Mouse (Mus musculus): Measurements from ENCODE around the gene Ssbp3. TPM values are rescaled to one million over a fixed set of nuclear protein-coding genes. Genes with fewer than 3 reads are reported as not detected.

Ssbp3 gene
- polyA plus RNA-seq, 1 experiment = 43.2 TPM

DNA sequence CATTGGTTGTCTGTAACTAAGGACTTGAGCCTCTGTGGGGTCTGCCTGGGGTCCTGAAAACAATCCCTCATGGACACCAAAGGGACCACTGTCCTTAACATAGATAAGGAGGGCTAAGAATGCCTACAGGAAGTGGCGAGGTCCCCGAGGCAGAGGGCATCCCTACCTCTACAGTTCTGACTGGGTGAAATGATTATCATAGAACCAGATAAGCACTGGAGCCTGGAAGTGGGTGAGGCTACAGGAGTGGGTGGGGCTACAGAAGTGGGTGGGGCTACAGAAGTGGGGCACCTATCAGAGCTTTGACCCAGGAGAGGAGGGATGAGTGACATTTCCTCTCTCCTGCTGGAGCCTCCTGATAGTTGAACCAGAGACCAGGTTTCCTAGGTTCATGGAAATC, 39.9 kb upstream of the Ssbp3 start:
- Histone ChIP-seq H3K4me1 (ENCODE audit: control insufficient read depth, insufficient read depth, low read length) (no peaks in the 10 kb centered on the region), H3K4me3 (replicated peaks; ENCODE audit: extremely low read depth, low read depth, low read length) (no peak overlapping the region)
- TF ChIP-seq CTCF (IDR thresholded peaks at IDR 0.05; ENCODE audit: insufficient read depth, low read length) (no peak), POLR2A (IDR thresholded peaks at IDR 0.05; ENCODE audit: borderline replicate concordance, extremely low read depth, low read depth, low read length) (no peak)
- 51% methylated on average over 2 of the region's 2 CpGs for whole genome bisulfite sequencing
- no peak for DNase-seq

DNA sequence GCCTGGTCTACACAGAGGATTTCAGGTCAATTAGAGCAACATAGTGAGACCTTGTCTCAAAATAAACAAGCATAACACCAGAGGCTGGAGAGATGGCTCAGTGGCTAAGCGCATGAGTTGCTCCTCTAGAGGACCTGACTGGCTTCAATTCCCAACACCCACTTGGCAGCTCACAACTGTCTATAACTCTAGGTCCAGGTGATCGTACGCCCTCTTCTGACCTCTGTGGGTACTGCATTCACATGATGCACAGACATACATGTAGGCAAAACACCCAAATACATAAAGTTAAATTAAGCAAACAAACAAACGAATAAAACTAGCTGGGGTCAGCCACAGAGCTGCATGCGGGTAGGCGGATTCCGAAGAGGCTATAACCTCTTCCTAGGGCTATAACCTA, 36.0 kb upstream of the Ssbp3 start:
- Histone ChIP-seq H3K4me3 (replicated peaks; ENCODE audit: extremely low read depth, low read depth, low read length) (no peak overlapping the region), H3K4me1 (ENCODE audit: control insufficient read depth, insufficient read depth, low read length) (no peaks in the 10 kb centered on the region)
- TF ChIP-seq CTCF (IDR thresholded peaks at IDR 0.05; ENCODE audit: insufficient read depth, low read length) (no peak), POLR2A (IDR thresholded peaks at IDR 0.05; ENCODE audit: borderline replicate concordance, extremely low read depth, low read depth, low read length) (no peak)
- DNase-seq = no peak
- WGBS = 89% methylated on average over 7 of the region's 7 CpGs

DNA sequence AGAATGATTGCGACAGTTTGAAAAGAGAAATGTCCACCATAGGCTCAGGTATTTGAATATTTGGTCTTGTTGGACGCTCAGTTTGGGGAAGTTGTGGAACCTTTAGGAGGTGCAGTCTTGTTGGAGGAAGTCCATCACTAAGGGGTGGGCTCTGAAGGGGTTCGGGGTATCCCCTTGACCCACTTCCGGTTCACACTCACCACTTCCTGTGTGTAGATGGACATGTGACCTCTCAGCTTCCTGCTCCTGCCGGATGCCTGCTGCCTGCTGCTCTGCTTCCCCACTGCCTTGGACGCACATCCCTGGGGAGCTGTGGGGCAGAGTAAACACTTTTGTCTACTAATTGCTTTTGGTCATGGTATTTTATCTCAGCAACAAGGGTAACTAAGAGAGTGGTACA, 29.4 kb upstream of the Ssbp3 start:
- no peak for DNase-seq
- no peak for TF ChIP-seq CTCF (IDR thresholded peaks at IDR 0.05; ENCODE audit: insufficient read depth, low read length)
- TF ChIP-seq POLR2A (IDR thresholded peaks at IDR 0.05; ENCODE audit: borderline replicate concordance, extremely low read depth, low read depth, low read length) = no peak
- H3K4me3 ChIP-seq (replicated peaks; ENCODE audit: extremely low read depth, low read depth, low read length) = no peak overlapping the region
- WGBS = 57% methylated on average over 6 of the region's 6 CpGs
- H3K4me1 ChIP-seq (ENCODE audit: control insufficient read depth, insufficient read depth, low read length) = no peaks in the 10 kb centered on the region

DNA sequence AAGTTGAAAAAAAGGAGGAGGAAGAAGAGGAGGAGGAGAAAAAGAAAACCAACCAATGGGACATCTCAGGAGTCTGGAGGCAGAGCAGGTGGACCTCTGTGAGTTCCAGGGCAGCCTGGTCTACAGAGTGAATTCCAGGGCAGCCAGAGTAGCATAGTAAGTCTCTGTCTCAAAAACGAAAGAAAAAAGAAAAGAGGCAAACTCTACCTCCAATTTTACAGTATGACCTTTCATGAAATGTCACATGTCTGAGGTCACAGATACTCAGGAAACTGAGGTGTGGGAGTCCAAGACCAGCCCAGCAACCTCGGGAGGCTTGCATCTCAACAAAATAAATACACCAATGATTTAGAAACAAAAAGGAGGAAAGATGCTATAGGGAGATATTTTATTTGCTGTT, 27.4 kb upstream of the Ssbp3 start:
- DNase-seq = no peak
- WGBS = 62% methylated on average over 2 of the region's 2 CpGs
- Histone ChIP-seq H3K4me3 (replicated peaks; ENCODE audit: extremely low read depth, low read depth, low read length) (no peak overlapping the region), H3K4me1 (ENCODE audit: control insufficient read depth, insufficient read depth, low read length) (no peaks in the 10 kb centered on the region)
- TF ChIP-seq POLR2A (IDR thresholded peaks at IDR 0.05; ENCODE audit: borderline replicate concordance, extremely low read depth, low read depth, low read length) (no peak), CTCF (IDR thresholded peaks at IDR 0.05; ENCODE audit: insufficient read depth, low read length) (no peak)

DNA sequence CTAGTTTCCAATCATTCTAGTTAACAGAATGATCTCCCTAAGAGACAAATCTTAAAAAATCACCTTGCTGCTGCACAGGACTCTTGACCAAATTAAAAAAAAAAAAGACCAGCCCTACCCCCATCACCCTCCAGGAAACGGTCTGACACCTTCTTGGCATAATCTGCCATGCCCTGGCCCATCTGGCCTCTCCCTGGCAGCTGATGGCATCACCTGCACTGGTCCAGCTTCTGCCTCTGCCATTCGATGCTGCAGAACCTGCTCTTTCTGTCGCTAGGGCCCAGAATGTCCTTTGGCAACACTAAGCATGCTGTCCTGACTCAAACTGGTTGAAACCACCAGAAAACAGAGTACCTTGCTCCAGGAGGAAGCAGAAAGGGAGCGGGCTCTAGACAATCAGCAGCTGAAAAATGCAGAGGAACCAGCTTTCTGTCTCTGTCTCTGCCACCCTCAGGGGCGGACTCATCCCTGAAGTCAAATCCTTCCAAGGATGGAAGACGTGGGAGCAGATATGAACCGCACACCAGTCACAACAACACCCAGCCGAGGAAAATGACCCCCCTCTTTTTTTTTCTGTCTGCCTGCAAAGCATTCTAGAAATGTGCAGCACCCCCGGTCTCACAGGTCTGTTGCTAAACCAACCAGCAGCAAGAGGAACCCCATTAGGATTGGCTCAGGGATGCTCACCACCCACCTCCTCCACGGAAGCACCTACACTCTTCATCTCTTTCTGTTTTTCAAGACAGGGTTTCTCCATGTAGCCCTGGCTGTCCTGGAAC, 24.0 kb upstream of the Ssbp3 start:
- 62% methylated on average over 10 of the region's 10 CpGs for WGBS
- no peak for TF ChIP-seq CTCF (IDR thresholded peaks at IDR 0.05; ENCODE audit: insufficient read depth, low read length)
- TF ChIP-seq POLR2A (IDR thresholded peaks at IDR 0.05; ENCODE audit: borderline replicate concordance, extremely low read depth, low read depth, low read length) = no peak
- DNase-seq = no peak
- no peak overlapping the region for H3K4me3 ChIP-seq (replicated peaks; ENCODE audit: extremely low read depth, low read depth, low read length)
- H3K4me1 ChIP-seq (ENCODE audit: control insufficient read depth, insufficient read depth, low read length) = no peaks in the 10 kb centered on the region

DNA sequence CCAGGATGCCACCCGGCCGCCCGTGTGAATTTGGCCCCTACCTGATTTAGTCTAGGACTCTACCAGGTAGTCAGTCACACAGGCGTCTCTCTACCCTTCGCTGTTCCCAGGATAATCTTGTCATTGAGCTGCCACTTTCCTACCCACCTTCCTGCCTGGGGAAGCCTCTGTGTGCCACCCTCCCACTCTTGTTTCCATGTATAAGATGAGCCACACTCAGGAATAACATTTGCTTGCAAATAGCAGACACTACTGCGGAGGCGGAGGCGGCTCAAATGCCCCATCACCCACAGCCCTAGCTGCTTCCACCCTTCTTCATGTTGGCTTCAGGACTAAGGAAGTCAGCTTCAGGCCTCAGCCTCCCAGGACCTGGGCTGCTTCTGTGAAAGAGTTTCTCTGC, 14.4 kb upstream of the Ssbp3 start:
- Histone ChIP-seq H3K4me1 (ENCODE audit: control insufficient read depth, insufficient read depth, low read length) (no peaks in the 10 kb centered on the region), H3K4me3 (replicated peaks; ENCODE audit: extremely low read depth, low read depth, low read length) (no peak overlapping the region)
- no peak for DNase-seq
- WGBS = 85% methylated on average over 8 of the region's 8 CpGs
- TF ChIP-seq CTCF (IDR thresholded peaks at IDR 0.05; ENCODE audit: insufficient read depth, low read length) = no peak
- no peak for TF ChIP-seq POLR2A (IDR thresholded peaks at IDR 0.05; ENCODE audit: borderline replicate concordance, extremely low read depth, low read depth, low read length)

DNA sequence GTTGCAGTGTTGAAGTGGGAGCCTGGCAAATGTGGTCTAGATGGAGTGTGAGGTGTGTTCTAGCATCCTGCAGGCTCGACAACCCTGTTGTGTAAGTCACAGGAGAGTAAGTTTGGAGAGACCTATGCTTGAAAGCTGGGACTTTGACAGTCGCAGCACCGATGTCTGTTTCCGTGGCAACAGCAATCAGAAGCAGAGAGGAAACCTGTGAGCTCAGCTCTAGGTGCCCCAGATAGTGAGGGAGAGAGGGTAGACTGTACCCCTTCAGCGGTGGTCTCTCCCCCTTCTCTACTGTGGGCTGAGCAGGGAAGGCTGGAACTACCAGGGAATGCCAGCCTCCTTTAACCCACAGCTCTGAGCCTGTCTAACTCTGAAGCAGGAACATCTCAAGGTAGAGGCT, 11.6 kb upstream of the Ssbp3 start:
- no peaks in the 10 kb centered on the region for H3K4me1 ChIP-seq (ENCODE audit: control insufficient read depth, insufficient read depth, low read length)
- WGBS = 61% methylated on average over 5 of the region's 5 CpGs
- no peak for DNase-seq
- H3K4me3 ChIP-seq (replicated peaks; ENCODE audit: extremely low read depth, low read depth, low read length) = no peak overlapping the region
- TF ChIP-seq CTCF (IDR thresholded peaks at IDR 0.05; ENCODE audit: insufficient read depth, low read length) (no peak), POLR2A (IDR thresholded peaks at IDR 0.05; ENCODE audit: borderline replicate concordance, extremely low read depth, low read depth, low read length) (no peak)

DNA sequence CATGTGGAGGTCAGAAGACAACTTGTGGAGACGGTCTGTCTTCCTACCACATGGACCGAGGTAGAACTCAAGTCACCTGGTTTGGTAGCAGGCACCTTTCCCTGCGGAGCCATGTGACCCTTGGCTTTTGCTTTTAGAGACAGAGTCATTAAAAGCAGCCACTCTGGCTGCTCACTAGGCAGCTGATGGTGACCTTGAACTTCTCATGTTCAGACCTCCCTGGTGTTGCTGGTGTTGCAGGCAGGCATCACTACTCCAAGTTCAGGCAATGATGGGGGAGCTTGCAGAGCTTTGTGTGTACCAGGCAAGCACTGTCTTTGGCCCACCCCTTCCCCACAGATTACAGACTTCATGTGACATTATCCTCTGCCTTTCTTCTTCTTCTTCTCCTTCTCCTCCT, 11.0 kb upstream of the Ssbp3 start:
- Histone ChIP-seq H3K4me1 (ENCODE audit: control insufficient read depth, insufficient read depth, low read length) (no peaks in the 10 kb centered on the region), H3K4me3 (replicated peaks; ENCODE audit: extremely low read depth, low read depth, low read length) (no peak overlapping the region)
- no peak for DNase-seq
- TF ChIP-seq CTCF (IDR thresholded peaks at IDR 0.05; ENCODE audit: insufficient read depth, low read length) (no peak), POLR2A (IDR thresholded peaks at IDR 0.05; ENCODE audit: borderline replicate concordance, extremely low read depth, low read depth, low read length) (no peak)
- 85% methylated on average over 3 of the region's 3 CpGs for WGBS

DNA sequence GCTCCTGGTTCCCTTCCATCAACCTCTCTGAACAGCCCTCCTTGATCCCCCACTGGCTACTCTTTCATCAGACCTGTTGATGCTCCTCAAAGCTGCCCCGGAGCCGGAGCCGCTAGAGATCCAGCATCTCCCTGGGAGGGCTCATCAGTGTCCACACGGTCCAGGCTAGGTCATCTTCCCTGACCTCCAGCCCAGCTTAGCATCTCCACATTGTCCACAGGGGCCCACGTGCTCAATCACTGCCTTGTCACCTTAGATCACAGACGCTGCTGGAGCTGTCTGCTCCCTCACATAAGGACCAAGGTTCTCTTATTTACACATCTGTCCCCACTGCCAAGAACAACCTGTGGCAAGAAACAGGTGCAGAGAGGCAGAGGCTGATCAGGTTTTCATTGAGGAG, 9.8 kb upstream of the Ssbp3 start:
- H3K4me3 ChIP-seq (replicated peaks; ENCODE audit: extremely low read depth, low read depth, low read length) = no peak overlapping the region
- 47% methylated on average over 6 of the region's 6 CpGs for WGBS
- H3K4me1 ChIP-seq (ENCODE audit: control insufficient read depth, insufficient read depth, low read length) = no peaks in the 10 kb centered on the region
- TF ChIP-seq POLR2A (IDR thresholded peaks at IDR 0.05; ENCODE audit: borderline replicate concordance, extremely low read depth, low read depth, low read length) (no peak), CTCF (IDR thresholded peaks at IDR 0.05; ENCODE audit: insufficient read depth, low read length) (no peak)
- no peak for DNase-seq

DNA sequence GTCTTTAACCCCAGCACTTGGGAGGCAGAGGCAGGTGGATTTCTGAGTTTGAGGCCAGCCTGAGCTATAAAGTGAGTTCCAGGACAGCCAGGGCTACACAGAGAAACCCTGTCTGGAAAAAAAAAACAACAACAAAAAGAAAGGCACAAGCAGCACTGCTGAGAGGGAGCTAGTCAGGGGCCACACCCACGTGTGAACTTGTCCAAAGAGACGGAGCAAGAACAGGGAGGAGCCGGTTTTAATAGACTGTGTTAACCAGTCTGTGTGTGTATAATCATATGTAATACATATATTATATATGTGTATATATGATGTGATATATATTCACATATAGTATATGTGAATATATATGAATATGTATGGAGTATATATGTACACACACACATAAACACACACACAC, 8.9 kb upstream of the Ssbp3 start:
- Histone ChIP-seq H3K4me3 (replicated peaks; ENCODE audit: extremely low read depth, low read depth, low read length) (no peak overlapping the region), H3K4me1 (ENCODE audit: control insufficient read depth, insufficient read depth, low read length) (no peaks in the 10 kb centered on the region)
- no peak for DNase-seq
- WGBS = 65% methylated on average over 3 of the region's 3 CpGs
- no peak for TF ChIP-seq CTCF (IDR thresholded peaks at IDR 0.05; ENCODE audit: insufficient read depth, low read length)
- TF ChIP-seq POLR2A (IDR thresholded peaks at IDR 0.05; ENCODE audit: borderline replicate concordance, extremely low read depth, low read depth, low read length) = no peak

Data from lung, adult 2 months (tissue).